Mouse (Mus musculus): ENCODE measurements around the gene Khk. TPM values are rescaled to one million over a fixed set of nuclear protein-coding genes. Genes with fewer than 3 reads are reported as not detected.

The Khk gene
- total RNA-seq, 2 experiments from 2014 or later = 27.1 to 28.5 TPM

- peak; percentile 80 to 90 for DNase-seq
Measured at GRCm38 (mm10) chr5:30913060-30913841, 8.0 kb upstream of the Khk start, which contains the start of gene Emilin1. Gene Emilin1 (plus strand): TSS chr5:30913402.

DNA sequence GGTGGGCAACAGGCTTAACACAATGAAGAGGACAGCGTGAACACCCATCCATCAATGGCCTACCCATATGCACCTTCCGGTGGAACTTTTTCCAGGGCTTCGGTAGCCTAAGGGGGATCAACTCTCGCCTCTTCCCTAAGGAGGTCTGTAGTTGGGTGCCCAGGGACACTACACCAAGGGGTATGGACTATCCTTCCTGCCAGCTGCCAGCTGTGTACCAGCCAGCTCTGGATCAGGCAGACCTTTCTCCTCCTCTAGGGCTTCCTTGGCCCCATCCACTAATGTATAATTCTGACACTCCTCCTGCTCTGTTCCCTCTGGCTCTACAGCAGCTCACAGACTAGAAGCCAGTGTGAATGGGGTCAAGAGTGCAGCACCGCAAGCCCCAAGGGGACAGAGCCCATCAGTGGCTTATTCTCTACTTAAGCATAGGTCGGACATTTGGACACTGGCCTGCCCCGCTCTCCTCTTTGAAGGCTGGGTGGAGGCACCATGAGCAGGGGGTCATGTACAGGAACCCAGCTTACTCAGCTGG is 7.1 kb upstream of the Khk start:
- peak; percentile 30 to 38 for DNase-seq

GRCm38 (mm10) chr5:30914849-30915248 is 6.4 kb upstream of the Khk start:
- DNase-seq = peak; percentile 29 to 36

- DNase-seq = peak in 1 of 2 experiments; percentile 35
Measured at GRCm38 (mm10) chr5:30915456-30915855, 5.8 kb upstream of the Khk start.

DNA sequence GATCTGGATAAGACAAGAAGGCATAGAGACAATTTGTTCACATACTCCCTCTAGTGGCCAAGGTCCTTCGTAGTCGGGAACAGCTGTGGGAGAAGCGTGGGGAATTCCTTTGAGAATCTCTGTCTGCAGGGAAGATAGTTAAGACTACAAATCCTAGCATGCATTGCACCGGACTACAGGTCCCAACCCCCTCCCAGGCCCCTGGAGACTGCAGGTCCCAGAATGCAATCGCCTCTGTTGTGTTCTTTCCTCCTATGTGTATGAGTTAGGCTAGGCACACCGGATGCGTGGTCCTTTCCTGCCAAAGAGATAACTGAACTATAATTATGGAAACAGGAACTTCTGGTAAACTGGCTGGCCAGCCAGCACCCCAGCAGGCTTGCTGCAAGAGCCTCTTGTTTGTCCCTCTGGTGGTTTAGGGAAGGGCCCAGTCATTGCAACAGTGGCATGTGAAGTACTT is 5.2 kb upstream of the Khk start:
- peak; percentile 94 to 98 for DNase-seq

DNA sequence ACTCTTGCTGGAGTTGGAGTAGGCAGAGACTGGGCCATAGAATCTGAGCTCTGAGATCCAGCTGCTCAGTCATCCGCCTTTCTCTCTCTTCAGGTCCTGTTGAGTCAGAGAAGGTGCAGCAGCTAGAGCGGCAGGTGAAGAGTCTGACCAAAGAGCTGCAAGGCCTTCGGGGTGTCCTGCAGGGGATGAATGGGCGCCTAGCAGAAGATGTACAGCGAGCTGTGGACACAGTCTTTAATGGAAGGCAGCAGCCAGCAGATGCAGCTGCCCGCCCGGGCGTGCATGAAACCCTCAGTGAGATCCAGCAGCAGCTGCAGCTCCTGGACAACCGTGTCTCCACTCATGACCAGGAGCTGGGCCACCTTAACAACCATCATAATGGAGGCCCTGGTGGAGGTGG is 4.4 kb upstream of the Khk start:
- no peak for DNase-seq

DNA sequence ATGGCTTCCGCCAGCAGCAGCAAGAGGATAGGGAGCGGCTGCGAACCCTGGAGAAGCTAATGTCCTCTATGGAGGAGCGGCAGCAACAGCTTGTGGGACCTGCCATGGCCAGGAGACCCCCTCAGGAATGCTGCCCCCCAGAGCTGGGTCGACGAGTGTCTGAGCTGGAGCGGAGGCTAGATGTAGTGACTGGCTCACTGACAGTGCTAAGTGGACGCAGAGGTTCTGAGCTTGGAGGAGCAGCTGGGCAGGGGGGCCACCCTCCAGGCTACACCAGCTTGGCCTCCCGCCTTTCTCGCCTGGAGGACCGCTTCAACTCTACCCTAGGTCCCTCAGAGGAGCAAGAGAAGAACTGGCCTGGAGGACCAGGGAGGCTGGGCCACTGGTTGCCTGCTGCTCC is 3.9 kb upstream of the Khk start:
- no peak for DNase-seq

GRCm38 (mm10) chr5:30917891-30918670 is 3.1 kb upstream of the Khk start:
- DNase-seq = no peak

DNA sequence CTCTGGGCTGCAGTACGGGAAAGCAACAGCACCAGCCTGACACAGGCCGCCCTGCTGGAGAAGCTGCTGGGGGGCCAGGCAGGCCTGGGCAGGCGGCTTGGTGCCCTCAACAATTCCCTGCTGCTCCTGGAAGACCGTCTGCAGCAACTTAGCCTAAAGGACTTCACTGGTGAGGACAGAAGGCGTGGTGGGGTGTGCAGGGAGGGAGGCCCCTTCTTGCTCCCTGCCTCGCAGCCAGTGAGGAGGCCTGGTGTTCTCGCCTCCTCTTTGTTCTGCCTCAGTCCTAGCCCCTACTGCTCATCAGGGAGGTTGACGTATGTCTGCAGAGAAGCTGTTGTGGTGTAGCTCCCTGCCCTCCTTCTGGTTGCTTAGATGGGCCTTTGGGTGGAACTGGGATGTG is 2.5 kb upstream of the Khk start:
- no peak for DNase-seq

GRCm38 (mm10) chr5:30919831-30920614 is 1.2 kb upstream of the Khk start:
- peak in 1 of 2 experiments; percentile 19 for DNase-seq

DNA sequence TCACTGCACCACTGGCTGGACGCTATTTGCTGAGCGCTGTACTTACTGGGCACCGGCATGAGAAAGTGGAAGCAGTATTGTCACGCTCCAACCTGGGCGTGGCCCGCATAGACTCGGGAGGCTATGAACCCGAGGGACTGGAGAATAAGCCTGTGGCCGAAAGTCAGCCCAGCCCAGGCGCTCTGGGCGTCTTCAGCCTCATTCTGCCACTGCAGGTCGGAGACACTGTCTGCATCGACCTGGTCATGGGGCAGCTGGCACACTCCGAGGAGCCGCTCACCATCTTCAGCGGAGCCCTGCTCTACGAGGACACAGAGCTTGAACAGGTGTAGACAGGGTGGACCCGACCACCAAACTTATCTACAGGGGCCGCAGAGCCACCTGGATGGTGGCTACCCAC is 610 bp upstream of the Khk start:
- peak; percentile 47 to 58 for DNase-seq

- no peak for DNase-seq
Measured at GRCm38 (mm10) chr5:30922581-30923041, 1.4 kb downstream of the Khk start.

DNA sequence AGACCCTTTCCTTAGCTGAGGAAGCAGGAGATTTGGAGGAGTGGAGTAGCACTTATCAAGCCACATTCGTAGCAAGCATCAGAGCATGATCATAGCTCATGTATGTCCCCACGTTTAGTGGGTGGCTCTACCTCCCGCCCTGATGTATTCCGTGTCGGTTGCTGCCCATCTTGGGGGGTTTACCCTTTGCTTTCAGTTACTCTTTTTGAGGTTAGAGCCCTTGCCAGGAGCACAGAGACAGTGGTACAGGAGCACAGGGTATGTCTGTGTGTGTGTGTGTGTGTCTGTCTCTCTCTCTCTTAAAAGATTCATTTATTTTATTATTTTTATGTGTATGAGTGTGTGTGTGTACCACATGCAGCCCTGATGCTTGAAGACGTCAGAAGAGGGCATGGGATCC is 1.9 kb downstream of the Khk start:
- no peak for DNase-seq

DNA sequence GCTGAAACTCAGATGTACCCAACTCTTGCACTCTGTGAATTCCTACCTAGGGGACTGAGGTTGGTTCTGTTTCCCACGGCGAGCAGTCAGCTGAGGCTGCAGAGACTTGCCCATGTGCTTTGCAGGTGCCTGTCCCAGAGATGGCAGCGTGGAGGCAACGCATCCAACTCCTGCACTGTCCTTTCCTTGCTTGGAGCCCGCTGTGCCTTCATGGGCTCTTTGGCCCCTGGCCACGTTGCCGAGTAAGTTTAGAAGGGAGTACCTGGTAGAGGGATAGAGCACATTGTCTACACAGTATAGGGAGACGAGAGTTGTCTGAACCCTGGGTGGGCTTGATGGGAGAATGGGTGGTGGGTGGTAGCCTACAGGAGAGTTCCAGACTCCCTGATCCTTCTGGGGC is 3.4 kb downstream of the Khk start:
- no peak for DNase-seq

GRCm38 (mm10) chr5:30925217-30925616 is 4.0 kb downstream of the Khk start:
- no peak for DNase-seq

DNA sequence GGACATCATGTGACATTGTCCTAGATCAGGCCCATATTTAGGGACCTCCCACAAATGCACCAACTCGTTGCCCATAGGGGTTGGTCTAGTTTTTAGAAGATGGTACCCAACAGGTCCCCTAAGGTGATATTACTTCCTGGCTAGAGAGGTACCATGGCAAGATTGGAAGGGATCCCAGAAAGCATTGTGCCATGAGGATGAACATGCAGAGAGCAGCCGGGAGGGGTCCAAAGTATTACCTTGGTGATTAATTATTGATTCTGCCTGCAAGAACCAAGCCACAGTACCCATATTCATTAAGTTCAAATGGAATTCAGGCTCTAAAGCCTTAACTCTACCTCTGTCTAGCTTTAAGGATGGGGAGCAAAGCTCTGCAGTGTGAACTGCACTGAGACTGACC is 4.8 kb downstream of the Khk start:
- DNase-seq = no peak

GRCm38 (mm10) chr5:30927945-30928529 is 6.8 kb downstream of the Khk start:
- peak in 1 of 2 experiments; percentile 46 for DNase-seq

GRCm38 (mm10) chr5:30930121-30930520 is 8.9 kb downstream of the Khk start:
- DNase-seq = peak; percentile 74 to 93

DNA sequence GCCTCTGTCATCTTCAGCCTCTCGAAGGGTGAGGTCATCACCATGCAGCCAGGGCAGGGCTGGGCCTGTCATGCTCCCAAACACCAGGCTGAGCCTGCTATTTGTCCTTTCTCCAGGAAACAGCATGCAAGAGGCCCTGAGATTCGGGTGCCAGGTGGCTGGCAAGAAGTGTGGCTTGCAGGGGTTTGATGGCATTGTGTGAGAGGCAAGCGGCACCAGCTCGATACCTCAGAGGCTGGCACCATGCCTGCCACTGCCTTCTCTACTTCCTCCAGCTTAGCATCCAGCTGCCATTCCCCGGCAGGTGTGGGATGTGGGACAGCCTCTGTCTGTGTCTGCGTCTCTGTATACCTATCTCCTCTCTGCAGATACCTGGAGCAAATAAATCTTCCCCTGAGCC is 9.6 kb downstream of the Khk start:
- DNase-seq = no peak

- no peak for DNase-seq
Measured at GRCm38 (mm10) chr5:30931378-30931777, 10.1 kb downstream of the Khk start.

DNA sequence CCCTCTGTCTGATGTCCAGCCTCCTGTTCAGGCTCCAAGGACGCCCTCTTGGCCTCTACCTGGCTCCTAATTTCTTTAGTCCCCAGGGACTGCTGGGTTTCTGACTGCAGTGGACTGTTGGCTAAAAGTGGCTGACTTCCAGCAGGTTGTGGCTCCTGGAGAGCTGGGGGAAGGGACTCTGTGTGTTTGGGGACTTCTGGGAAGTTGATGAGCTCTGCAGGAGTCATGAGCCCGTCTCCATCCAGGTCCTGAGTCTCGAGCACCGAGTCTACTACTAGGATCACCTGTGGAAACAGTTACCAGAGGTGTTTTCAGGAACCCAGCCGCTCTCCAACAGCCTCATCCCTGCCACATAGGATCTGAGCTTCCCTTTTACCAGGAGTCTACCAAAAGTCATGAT is 12.5 kb downstream of the Khk start:
- DNase-seq = no peak

All from heart, adult 18-20 months (tissue).